25 mouse cellular contexts compared by ENCODE assay signal in genomic region chr9:60392916-60393315, GRCm38 (mm10).
DNase-seq lines count a peak whose midpoint lies in the region; ATAC-seq and TF ChIP-seq lines count a peak whose summit lies in the region.
"Had no signal": no experiment of that assay in that cellular context is flagged by ENCODE, and none has a peak within 500 bp of the region (broad histone marks: within the 10 kb centered on the region; RNA-seq: fewer than 3 reads in every experiment).

No protein-coding gene starts in this region.

- no peak overlapping the region for H3K9ac ChIP-seq in lung, postnatal 0 days (replicated peaks; ENCODE audit: low read depth)
- H3K9ac ChIP-seq in midbrain, postnatal 0 days (replicated peaks; ENCODE audit: low read length, poor library complexity, severe bottlenecking): no peak overlapping the region
- H3K9ac ChIP-seq: embryonic facial prominence, embryonic 12.5 days; forebrain, embryonic 13.5 days; forebrain, embryonic 15.5 days; forebrain, postnatal 0 days had no signal

- WGBS in lung, postnatal 0 days: 79% methylated on average over 4 of the region's 4 CpGs
- 49% methylated on average over 4 of the region's 4 CpGs for WGBS in large intestine, adult 2 months
- WGBS in midbrain, postnatal 0 days: 95% methylated on average over 4 of the region's 4 CpGs

- no peak for TF ChIP-seq CTCF in lung, postnatal 0 days (IDR thresholded peaks at IDR 0.05)
- TF ChIP-seq CTCF in midbrain, postnatal 0 days (IDR thresholded peaks at IDR 0.05): no peak

- peak; percentile 37 to 60 for DNase-seq in lung, adult 18-20 months
- DNase-seq in lung, postnatal 0 days (ENCODE audit: low spot score): no peak
- DNase-seq in lung, postnatal 36 days: peak; percentile 35
- DNase-seq in lung, postnatal 4 days: no peak
- DNase-seq in large intestine, adult 2 months (ENCODE audit: low read depth, low spot score): peak; percentile 44
- DNase-seq in midbrain, postnatal 0 days (ENCODE audit: low spot score): no peak
- DNase-seq: adrenal gland, adult 8-10 months; adrenal gland, postnatal 14 days; adrenal gland, postnatal 36 days; B cell, adult 2 months; cerebellum, adult 11-12 months; cerebellum, adult 2 months; cerebellum, adult 9-10 months; cerebellum, postnatal 10 days; cerebellum, postnatal 25 days; forebrain, postnatal 0 days had no signal

- H3K4me1 ChIP-seq in lung, postnatal 0 days (ENCODE audit: insufficient read depth, low read depth, low read length): no peaks in the 10 kb centered on the region
- H3K4me1 ChIP-seq in midbrain, postnatal 0 days (ENCODE audit: insufficient read depth, low read length): no peaks in the 10 kb centered on the region
- H3K4me1 ChIP-seq: embryonic facial prominence, embryonic 12.5 days; forebrain, embryonic 15.5 days had no signal

- no peak overlapping the region for H3K27ac ChIP-seq in lung, postnatal 0 days (ENCODE audit: low read length)
- no peak overlapping the region for H3K27ac ChIP-seq in midbrain, postnatal 0 days (ENCODE audit: low read depth, low read length)
- H3K27ac ChIP-seq: embryonic facial prominence, embryonic 10.5 days; embryonic facial prominence, embryonic 12.5 days; forebrain, embryonic 13.5 days; forebrain, embryonic 15.5 days had no signal

- no peak overlapping the region for H3K4me2 ChIP-seq in lung, postnatal 0 days (replicated peaks; ENCODE audit: low read depth, low read length)
- no peak overlapping the region for H3K4me2 ChIP-seq in midbrain, postnatal 0 days (ENCODE audit: low read depth, low read length, poor library complexity, severe bottlenecking)
- H3K4me2 ChIP-seq: embryonic facial prominence, embryonic 12.5 days; forebrain, embryonic 13.5 days; forebrain, embryonic 15.5 days had no signal

- no peak for ATAC-seq in lung, postnatal 0 days
- no peak for ATAC-seq in midbrain, postnatal 0 days (ENCODE audit: low FRiP score)
- ATAC-seq: activated CD4-positive, CD25-positive, alpha-beta regulatory T cell, adult 4 months; CD4-positive, CD25-positive, alpha-beta regulatory T cell, adult 4 months; forebrain, embryonic 13.5 days; forebrain, embryonic 15.5 days; forebrain, postnatal 0 days; Patski had no signal

- H3K9me3 ChIP-seq in lung, postnatal 0 days (ENCODE audit: low read length): no peaks in the 10 kb centered on the region
- H3K9me3 ChIP-seq in midbrain, postnatal 0 days (ENCODE audit: low read length): no peaks in the 10 kb centered on the region
- H3K9me3 ChIP-seq: embryonic facial prominence, embryonic 10.5 days; embryonic facial prominence, embryonic 12.5 days; forebrain, embryonic 13.5 days; forebrain, embryonic 15.5 days; G1E had no signal

- no peak for TF ChIP-seq EP300 in lung, postnatal 0 days (IDR thresholded peaks at IDR 0.05)

- no peaks in the 10 kb centered on the region for H3K36me3 ChIP-seq in lung, postnatal 0 days (ENCODE audit: insufficient read depth, low read length)
- H3K36me3 ChIP-seq in midbrain, postnatal 0 days (ENCODE audit: insufficient read depth, low read length): no peaks in the 10 kb centered on the region
- H3K36me3 ChIP-seq: embryonic facial prominence, embryonic 10.5 days; embryonic facial prominence, embryonic 12.5 days; forebrain, embryonic 15.5 days had no signal

- no peak overlapping the region for H3K4me3 ChIP-seq in lung, postnatal 0 days (ENCODE audit: low read depth, low read length)
- no peak overlapping the region for H3K4me3 ChIP-seq in midbrain, postnatal 0 days (ENCODE audit: low read depth, low read length)
- H3K4me3 ChIP-seq: embryonic facial prominence, embryonic 10.5 days; embryonic facial prominence, embryonic 12.5 days; forebrain, embryonic 13.5 days; forebrain, embryonic 15.5 days had no signal

- no peaks in the 10 kb centered on the region for H3K27me3 ChIP-seq in lung, postnatal 0 days (replicated peaks; ENCODE audit: insufficient read depth, low read length)
- H3K27me3 ChIP-seq in midbrain, postnatal 0 days (ENCODE audit: insufficient read depth, low read length): no peaks in the 10 kb centered on the region
- H3K27me3 ChIP-seq: CH12.LX; embryonic facial prominence, embryonic 12.5 days; forebrain, embryonic 13.5 days; forebrain, embryonic 15.5 days; Patski had no signal

Comparison
In these comparisons a context has a peak if more than half of its experiments do, and no peak if none do; other contexts are left out.
1. DNase-seq: peak in lung, adult 18-20 months (2 of 2), lung, postnatal 36 days (single experiment) and large intestine, adult 2 months (single experiment); none in lung, postnatal 0 days (single experiment), lung, postnatal 4 days (0 of 2) and midbrain, postnatal 0 days (single experiment).